Mouse (Mus musculus): Measurements from ENCODE around the gene Get4.

- TF ChIP-seq POLR2A (IDR thresholded peaks at IDR 0.05; ENCODE audit: borderline replicate concordance, insufficient read depth, low read length) (no peak), CTCF (IDR thresholded peaks at IDR 0.05; ENCODE audit: borderline replicate concordance, insufficient read depth, low read depth, low read length) (no peak)
Observed at GRCm38 (mm10) chr5:139257265-139257664, 5.1 kb downstream of the Get4 start.

Data from cerebellum, adult 2 months (tissue).